Mouse (Mus musculus): ENCODE measurements around the gene Clip4. TPM values are rescaled to one million over a fixed set of nuclear protein-coding genes. Genes with fewer than 3 reads are reported as not detected.

Clip4 gene
- polyA plus RNA-seq, 1 experiment from 2014 or later, result 8.9 TPM

GRCm38 (mm10) chr17:71795521-71796205, 27.4 kb downstream of the Clip4 start:
- WGBS, result 92% methylated on average over 15 of the region's 15 CpGs
- no peak overlapping the region for H3K4me2 ChIP-seq
- no peak overlapping the region for H3K9ac ChIP-seq
- H3K27me3 ChIP-seq, result no peaks in the 10 kb centered on the region
- ATAC-seq (ENCODE audit: low FRiP score), result no peak
- no peaks in the 10 kb centered on the region for H3K4me1 ChIP-seq
- peaks cover 41% of the 10 kb centered on the region for H3K36me3 ChIP-seq (replicated peaks)
- no peaks in the 10 kb centered on the region for H3K9me3 ChIP-seq
- H3K4me3 ChIP-seq (replicated peaks), result no peak overlapping the region
- no peak overlapping the region for H3K27ac ChIP-seq

- no peak overlapping the region for H3K27ac ChIP-seq
- no peak overlapping the region for H3K4me2 ChIP-seq
- ATAC-seq (ENCODE audit: low FRiP score), result no peak
- no peaks in the 10 kb centered on the region for H3K4me1 ChIP-seq
- H3K9me3 ChIP-seq, result no peaks in the 10 kb centered on the region
- no peak overlapping the region for H3K4me3 ChIP-seq (replicated peaks)
- no peak overlapping the region for H3K9ac ChIP-seq
- H3K27me3 ChIP-seq, result no peaks in the 10 kb centered on the region
- WGBS, result 90% methylated on average over 6 of the region's 6 CpGs
- peaks cover 48% of the 10 kb centered on the region for H3K36me3 ChIP-seq (replicated peaks)
Measured at GRCm38 (mm10) chr17:71803456-71803855, 35.2 kb downstream of the Clip4 start.

DNA sequence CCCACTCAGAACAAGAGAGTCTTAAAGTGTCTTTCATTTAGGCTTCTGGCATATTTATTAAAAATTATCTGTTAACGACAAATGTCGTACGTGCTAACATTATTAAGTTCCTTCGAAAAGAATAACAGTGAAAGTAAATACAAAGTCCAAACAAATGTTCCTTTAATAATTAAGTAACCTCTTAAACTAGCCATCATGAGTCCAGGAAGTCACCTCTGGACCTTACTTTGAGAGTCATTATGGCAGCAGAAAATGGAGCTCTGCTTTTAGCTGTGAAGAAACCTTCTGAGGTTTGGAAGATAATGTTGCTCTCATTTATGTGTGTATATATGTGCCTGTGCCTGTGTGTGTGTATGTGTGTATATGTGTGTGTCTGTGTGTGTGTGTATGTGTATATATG, 35.6 kb downstream of the Clip4 start:
- Histone ChIP-seq H3K27ac (no peak overlapping the region), H3K4me3 (replicated peaks) (no peak overlapping the region), H3K27me3 (no peaks in the 10 kb centered on the region), H3K9ac (no peak overlapping the region), H3K9me3 (no peaks in the 10 kb centered on the region), H3K36me3 (replicated peaks) (peaks cover 48% of the 10 kb centered on the region), H3K4me1 (no peaks in the 10 kb centered on the region), H3K4me2 (no peak overlapping the region)
- no peak for ATAC-seq (ENCODE audit: low FRiP score)
- WGBS, result 96% methylated on average over 4 of the region's 4 CpGs

- Histone ChIP-seq H3K4me2 (no peak overlapping the region), H3K9ac (no peak overlapping the region), H3K9me3 (no peaks in the 10 kb centered on the region), H3K36me3 (replicated peaks) (peaks cover 17% of the 10 kb centered on the region), H3K27me3 (no peaks in the 10 kb centered on the region), H3K27ac (no peak overlapping the region), H3K4me1 (peaks cover 4% of the 10 kb centered on the region; the same call in 1 of the 2 replicates), H3K4me3 (replicated peaks) (no peak overlapping the region)
- WGBS, result 64% methylated on average over 8 of the region's 8 CpGs
- no peak for ATAC-seq (ENCODE audit: low FRiP score)
Measured at GRCm38 (mm10) chr17:71811070-71811469, 42.8 kb downstream of the Clip4 start.

- Histone ChIP-seq H3K27me3 (no peaks in the 10 kb centered on the region), H3K9me3 (no peaks in the 10 kb centered on the region), H3K27ac (no peak overlapping the region), H3K4me1 (no peaks in the 10 kb centered on the region), H3K4me3 (replicated peaks) (no peak overlapping the region), H3K4me2 (no peak overlapping the region), H3K9ac (no peak overlapping the region), H3K36me3 (replicated peaks) (peaks cover 24% of the 10 kb centered on the region)
- 80% methylated on average over 8 of the region's 8 CpGs for WGBS
- no peak for ATAC-seq (ENCODE audit: low FRiP score)
Measured at GRCm38 (mm10) chr17:71816136-71816864, 48.0 kb downstream of the Clip4 start.

- no peaks in the 10 kb centered on the region for H3K4me1 ChIP-seq
- no peaks in the 10 kb centered on the region for H3K27me3 ChIP-seq
- H3K9ac ChIP-seq, result no peak overlapping the region
- ATAC-seq (ENCODE audit: low FRiP score), result no peak
- no peak overlapping the region for H3K4me2 ChIP-seq
- no peak overlapping the region for H3K4me3 ChIP-seq (replicated peaks)
- WGBS, result 91% methylated on average over 8 of the region's 8 CpGs
- peaks cover 33% of the 10 kb centered on the region for H3K36me3 ChIP-seq (replicated peaks)
- no peaks in the 10 kb centered on the region for H3K9me3 ChIP-seq
- H3K27ac ChIP-seq, result no peak overlapping the region
Measured at GRCm38 (mm10) chr17:71823622-71824306, 55.5 kb downstream of the Clip4 start.

DNA sequence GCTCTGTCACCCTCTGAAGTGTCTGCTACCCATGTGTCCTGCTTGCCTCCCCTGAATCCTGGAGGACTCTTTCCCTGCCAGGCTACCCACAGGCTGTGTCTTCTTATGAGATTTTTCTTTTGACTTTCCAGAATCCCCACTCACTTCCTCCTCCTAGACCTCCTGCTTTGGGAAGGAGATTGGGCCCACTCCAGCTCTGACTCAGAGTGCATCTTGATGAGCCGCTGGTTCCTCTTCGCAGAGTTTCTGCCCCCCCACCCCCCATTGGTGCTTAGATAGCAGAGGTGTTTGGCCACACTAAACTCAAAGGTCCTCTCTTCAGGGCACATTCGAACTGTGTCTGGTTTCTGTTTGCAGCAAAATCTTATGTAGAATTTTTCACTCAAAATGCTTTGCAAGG, 58.3 kb downstream of the Clip4 start:
- 88% methylated on average over 3 of the region's 3 CpGs for WGBS
- no peak overlapping the region for H3K27ac ChIP-seq
- H3K36me3 ChIP-seq (replicated peaks), result peaks cover 37% of the 10 kb centered on the region

GRCm38 (mm10) chr17:71827627-71828026, 59.4 kb downstream of the Clip4 start:
- H3K27ac ChIP-seq, result no peak overlapping the region
- no peak for ATAC-seq (ENCODE audit: low FRiP score)
- no peak overlapping the region for H3K4me3 ChIP-seq (replicated peaks)
- WGBS, result 74% methylated on average over 8 of the region's 8 CpGs
- H3K36me3 ChIP-seq (replicated peaks), result peaks cover 40% of the 10 kb centered on the region
- H3K4me2 ChIP-seq, result no peak overlapping the region
- H3K9me3 ChIP-seq, result no peaks in the 10 kb centered on the region
- no peaks in the 10 kb centered on the region for H3K4me1 ChIP-seq
- H3K27me3 ChIP-seq, result no peaks in the 10 kb centered on the region
- no peak overlapping the region for H3K9ac ChIP-seq

More for the DNA sequence above, 58.3 kb downstream of the Clip4 start:
- Histone ChIP-seq H3K4me1 (no peaks in the 10 kb centered on the region), H3K9ac (no peak overlapping the region), H3K4me3 (replicated peaks) (no peak overlapping the region), H3K9me3 (no peaks in the 10 kb centered on the region), H3K4me2 (no peak overlapping the region), H3K27me3 (no peaks in the 10 kb centered on the region)
- ATAC-seq (ENCODE audit: low FRiP score), result no peak

GRCm38 (mm10) chr17:71828647-71829414, 60.6 kb downstream of the Clip4 start:
- Histone ChIP-seq H3K4me1 (no peaks in the 10 kb centered on the region), H3K9ac (no peak overlapping the region), H3K27me3 (no peaks in the 10 kb centered on the region), H3K27ac (no peak overlapping the region), H3K9me3 (no peaks in the 10 kb centered on the region), H3K4me3 (replicated peaks) (no peak overlapping the region), H3K36me3 (replicated peaks) (peaks cover 40% of the 10 kb centered on the region), H3K4me2 (no peak overlapping the region)
- 77% methylated on average over 12 of the region's 12 CpGs for WGBS
- ATAC-seq (ENCODE audit: low FRiP score), result no peak

DNA sequence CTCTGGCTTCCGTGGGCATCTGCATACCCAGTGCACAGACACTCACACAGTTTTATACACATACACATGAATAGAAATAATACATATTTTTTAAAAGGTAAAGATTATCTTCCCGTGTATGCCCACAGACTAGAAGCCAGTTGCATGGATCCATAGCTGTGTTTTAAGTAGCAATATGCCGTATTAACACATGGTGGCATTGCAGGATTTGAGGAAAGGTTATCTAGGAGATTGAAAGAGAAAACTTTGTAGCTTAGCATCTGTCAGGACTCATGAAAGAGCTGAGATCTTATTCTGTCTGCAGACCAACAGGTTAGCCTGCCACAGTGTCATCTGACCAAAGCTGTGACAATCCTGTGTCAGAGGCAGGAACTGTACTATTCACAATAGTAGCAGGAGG, 63.7 kb downstream of the Clip4 start:
- Histone ChIP-seq H3K4me2 (no peak overlapping the region), H3K9me3 (no peaks in the 10 kb centered on the region), H3K27me3 (no peaks in the 10 kb centered on the region), H3K27ac (no peak overlapping the region), H3K4me1 (no peaks in the 10 kb centered on the region), H3K4me3 (replicated peaks) (no peak overlapping the region), H3K9ac (no peak overlapping the region), H3K36me3 (replicated peaks) (peaks cover 35% of the 10 kb centered on the region)
- 93% methylated on average over 3 of the region's 3 CpGs for WGBS
- ATAC-seq (ENCODE audit: low FRiP score), result no peak

GRCm38 (mm10) chr17:71862184-71862583, 93.9 kb downstream of the Clip4 start:
- ATAC-seq (ENCODE audit: low FRiP score), result no peak
- Histone ChIP-seq H3K27ac (no peak overlapping the region), H3K4me2 (no peak overlapping the region), H3K9me3 (no peaks in the 10 kb centered on the region), H3K36me3 (replicated peaks) (peaks cover 8% of the 10 kb centered on the region), H3K27me3 (no peaks in the 10 kb centered on the region), H3K4me3 (replicated peaks) (no peak overlapping the region), H3K9ac (no peak overlapping the region), H3K4me1 (no peaks in the 10 kb centered on the region)
- WGBS, result 85% methylated on average over 3 of the region's 3 CpGs

GRCm38 (mm10) chr17:71862895-71863294, 94.6 kb downstream of the Clip4 start:
- Histone ChIP-seq H3K27me3 (no peaks in the 10 kb centered on the region), H3K4me2 (no peak overlapping the region), H3K9ac (no peak overlapping the region), H3K27ac (no peak overlapping the region), H3K36me3 (replicated peaks) (peaks cover 8% of the 10 kb centered on the region), H3K9me3 (no peaks in the 10 kb centered on the region), H3K4me3 (replicated peaks) (no peak overlapping the region), H3K4me1 (no peaks in the 10 kb centered on the region)
- WGBS, result 88% methylated on average over 4 of the region's 4 CpGs
- no peak for ATAC-seq (ENCODE audit: low FRiP score)
